In genomic region chr9:42642821-42643220, GRCm38 (mm10) we compare ENCODE assay signal across 13 mouse cellular contexts.
DNase-seq lines count a peak whose midpoint lies in the region; ATAC-seq and TF ChIP-seq lines count a peak whose summit lies in the region.
"Had no signal": no experiment of that assay in that cellular context is flagged by ENCODE, and none has a peak within 500 bp of the region (broad histone marks: within the 10 kb centered on the region; RNA-seq: fewer than 3 reads in every experiment).

No protein-coding gene starts in this region.

- no peak overlapping the region for H3K27ac ChIP-seq in cerebellum, adult 2 months (ENCODE audit: insufficient read depth, low read length)
- H3K27ac ChIP-seq in forebrain, embryonic 15.5 days (replicated peaks), result peak overlapping the region; percentile 37
- H3K27ac ChIP-seq in heart, embryonic 11.5 days (ENCODE audit: low read depth, low read length), result no peak overlapping the region
- H3K27ac ChIP-seq: heart, adult 2 months; limb, embryonic 12.5 days had no signal

- H3K9ac ChIP-seq in forebrain, embryonic 15.5 days (replicated peaks), result no peak overlapping the region
- H3K9ac ChIP-seq in heart, embryonic 11.5 days (ENCODE audit: low read depth, low read length), result no peak overlapping the region
- H3K9ac ChIP-seq: limb, embryonic 12.5 days had no signal

- H3K27me3 ChIP-seq in cerebellum, adult 2 months (ENCODE audit: control insufficient read depth, insufficient read depth, low read length), result no peaks in the 10 kb centered on the region
- no peaks in the 10 kb centered on the region for H3K27me3 ChIP-seq in forebrain, embryonic 15.5 days
- peaks cover 4% of the 10 kb centered on the region; the same call in 1 of the 2 replicates for H3K27me3 ChIP-seq in heart, embryonic 11.5 days (ENCODE audit: control insufficient read depth, insufficient read depth, low read length)
- H3K27me3 ChIP-seq: limb, embryonic 12.5 days had no signal

- H3K4me1 ChIP-seq in cerebellum, adult 2 months (ENCODE audit: control insufficient read depth, insufficient read depth, low read length), result no peaks in the 10 kb centered on the region
- H3K4me1 ChIP-seq in forebrain, embryonic 15.5 days, result peaks cover 27% of the 10 kb centered on the region
- H3K4me1 ChIP-seq in heart, embryonic 11.5 days (ENCODE audit: control insufficient read depth, insufficient read depth, low read length), result no peaks in the 10 kb centered on the region

- no peak overlapping the region for H3K4me2 ChIP-seq in forebrain, embryonic 15.5 days (replicated peaks)
- H3K4me2 ChIP-seq in heart, embryonic 11.5 days, result no peak overlapping the region
- H3K4me2 ChIP-seq: limb, embryonic 12.5 days had no signal

- DNase-seq in cerebellum, postnatal 14 days, result peak; percentile 46 to 59
- no peak for DNase-seq in cerebellum, adult 2 months
- DNase-seq in layer of hippocampus, adult 9-11 months, result peak; percentile 88
- peak; percentile 20 for DNase-seq in mesoderm, embryonic 11.5 days (ENCODE audit: low read depth, low spot score)
- DNase-seq in kidney, postnatal 36 days, result no peak
- DNase-seq: cerebellum, adult 18-20 months; heart, adult 2 months had no signal

- WGBS in cerebellum, adult 2 months, result 27% methylated on average over 5 of the region's 5 CpGs
- 19% methylated on average over 5 of the region's 5 CpGs for WGBS in forebrain, embryonic 15.5 days
- 50% methylated on average over 5 of the region's 5 CpGs for WGBS in heart, embryonic 11.5 days (ENCODE audit: insufficient replicate concordance)

- H3K9me3 ChIP-seq in forebrain, embryonic 15.5 days, result no peaks in the 10 kb centered on the region
- no peaks in the 10 kb centered on the region for H3K9me3 ChIP-seq in heart, embryonic 11.5 days (replicated peaks; ENCODE audit: control insufficient read depth, low read length)
- H3K9me3 ChIP-seq: limb, embryonic 12.5 days had no signal

- no peak overlapping the region for H3K4me3 ChIP-seq in cerebellum, adult 2 months (replicated peaks; ENCODE audit: insufficient read depth, low read depth, low read length)
- H3K4me3 ChIP-seq in forebrain, embryonic 15.5 days, result no peak overlapping the region
- no peak overlapping the region for H3K4me3 ChIP-seq in heart, embryonic 11.5 days (ENCODE audit: low read depth, low read length)
- H3K4me3 ChIP-seq: heart, adult 2 months; limb, embryonic 12.5 days had no signal

- TF ChIP-seq CTCF in cerebellum, adult 2 months (IDR thresholded peaks at IDR 0.05; ENCODE audit: borderline replicate concordance, insufficient read depth, low read depth, low read length), result no peak

- peak; percentile 76 for ATAC-seq in forebrain, embryonic 15.5 days (replicated peaks)
- ATAC-seq in heart, embryonic 11.5 days (replicated peaks; ENCODE audit: insufficient number of reproducible peaks, low FRiP score, low TSS enrichment), result no peak
- no peak for ATAC-seq in megakaryocyte, adult 5-6 weeks (ENCODE audit: poor library complexity, severe bottlenecking)
- ATAC-seq: intestine, embryonic 16.5 days had no signal

- no peaks in the 10 kb centered on the region for H3K36me3 ChIP-seq in forebrain, embryonic 15.5 days
- H3K36me3 ChIP-seq in heart, embryonic 11.5 days (ENCODE audit: control insufficient read depth, insufficient read depth, low read length), result no peaks in the 10 kb centered on the region
- H3K36me3 ChIP-seq: G1E; limb, embryonic 12.5 days had no signal

- no peak for TF ChIP-seq POLR2A in cerebellum, adult 2 months (IDR thresholded peaks at IDR 0.05; ENCODE audit: borderline replicate concordance, insufficient read depth, low read length)

Comparison
In these comparisons a context has a peak if more than half of its experiments do, and no peak if none do; other contexts are left out.
1. DNase-seq: peak in cerebellum, postnatal 14 days (2 of 2), layer of hippocampus, adult 9-11 months (single experiment) and mesoderm, embryonic 11.5 days (single experiment); none in cerebellum, adult 2 months (0 of 2) and kidney, postnatal 36 days (0 of 2).